Mouse (Mus musculus): ENCODE measurements at regions not wholly inside any gene's neighbourhood (a gene's known extent, or its start where the extent isn't known, plus 50 kb on each side); places are given as distances from the start of the nearest gene placed in this dataset.

- H3K27ac ChIP-seq (ENCODE audit: low read depth), result no peak overlapping the region
- no peak overlapping the region for H3K9ac ChIP-seq (replicated peaks; ENCODE audit: low read depth, low read length)
- ATAC-seq (ENCODE audit: insufficient read depth, low read depth) (no peak), DNase-seq (ENCODE audit: low spot score) (no peak)
- H3K4me1 ChIP-seq (ENCODE audit: control insufficient read depth, insufficient read depth), result no peaks in the 10 kb centered on the region
- no peaks in the 10 kb centered on the region for H3K36me3 ChIP-seq (replicated peaks; ENCODE audit: control insufficient read depth, insufficient read depth, low read length)
- H3K4me2 ChIP-seq (ENCODE audit: low read depth, low read length), result no peak overlapping the region
- no peak overlapping the region for H3K4me3 ChIP-seq (ENCODE audit: low read depth, low read length)
- 95% methylated on average over 7 of the region's 7 CpGs for WGBS
- TF ChIP-seq EP300 (IDR thresholded peaks at IDR 0.05; ENCODE audit: low read depth) (no peak), CTCF (IDR thresholded peaks at IDR 0.05; ENCODE audit: low read depth) (no peak)
- no peaks in the 10 kb centered on the region for H3K9me3 ChIP-seq (replicated peaks; ENCODE audit: control insufficient read depth, low read length)
- no peaks in the 10 kb centered on the region for H3K27me3 ChIP-seq (ENCODE audit: control insufficient read depth, insufficient read depth, low read length)
These were observed 292.6 kb upstream of the Stt3b start for GRCm38 (mm10) chr9:115602772-115603171.

- Histone ChIP-seq H3K4me3 (ENCODE audit: low read depth, low read length) (no peak overlapping the region), H3K9ac (replicated peaks; ENCODE audit: low read depth, low read length) (no peak overlapping the region), H3K4me1 (ENCODE audit: control insufficient read depth, insufficient read depth) (no peaks in the 10 kb centered on the region), H3K4me2 (ENCODE audit: low read depth, low read length) (no peak overlapping the region), H3K9me3 (replicated peaks; ENCODE audit: control insufficient read depth, low read length) (no peaks in the 10 kb centered on the region), H3K27ac (ENCODE audit: low read depth) (no peak overlapping the region), H3K36me3 (replicated peaks; ENCODE audit: control insufficient read depth, insufficient read depth, low read length) (no peaks in the 10 kb centered on the region), H3K27me3 (ENCODE audit: control insufficient read depth, insufficient read depth, low read length) (no peaks in the 10 kb centered on the region)
- DNase-seq (ENCODE audit: low spot score) (no peak), ATAC-seq (ENCODE audit: insufficient read depth, low read depth) (no peak)
- TF ChIP-seq CTCF (IDR thresholded peaks at IDR 0.05; ENCODE audit: low read depth), result no peak
- TF ChIP-seq EP300 (IDR thresholded peaks at IDR 0.05; ENCODE audit: low read depth), result no peak
- 84% methylated on average over 3 of the region's 3 CpGs for WGBS
These were observed 294.2 kb upstream of the Stt3b start for GRCm38 (mm10) chr9:115604450-115604849.

GRCm38 (mm10) chr9:115604968-115605682 is 294.9 kb upstream of the Stt3b start:
- Histone ChIP-seq H3K4me2 (ENCODE audit: low read depth, low read length) (no peak overlapping the region), H3K4me1 (ENCODE audit: control insufficient read depth, insufficient read depth) (no peaks in the 10 kb centered on the region), H3K9ac (replicated peaks; ENCODE audit: low read depth, low read length) (no peak overlapping the region), H3K27ac (ENCODE audit: low read depth) (no peak overlapping the region), H3K4me3 (ENCODE audit: low read depth, low read length) (no peak overlapping the region), H3K27me3 (ENCODE audit: control insufficient read depth, insufficient read depth, low read length) (no peaks in the 10 kb centered on the region), H3K36me3 (replicated peaks; ENCODE audit: control insufficient read depth, insufficient read depth, low read length) (no peaks in the 10 kb centered on the region), H3K9me3 (replicated peaks; ENCODE audit: control insufficient read depth, low read length) (no peaks in the 10 kb centered on the region)
- no peak for DNase-seq (ENCODE audit: low spot score)
- WGBS, result 70% methylated on average over 14 of the region's 14 CpGs
- TF ChIP-seq CTCF (IDR thresholded peaks at IDR 0.05; ENCODE audit: low read depth) (no peak), EP300 (IDR thresholded peaks at IDR 0.05; ENCODE audit: low read depth) (no peak)
- no peak for ATAC-seq (ENCODE audit: insufficient read depth, low read depth)

GRCm38 (mm10) chr9:115607961-115608360 is 297.7 kb upstream of the Stt3b start:
- Histone ChIP-seq H3K27me3 (ENCODE audit: control insufficient read depth, insufficient read depth, low read length) (no peaks in the 10 kb centered on the region), H3K4me2 (ENCODE audit: low read depth, low read length) (no peak overlapping the region), H3K36me3 (replicated peaks; ENCODE audit: control insufficient read depth, insufficient read depth, low read length) (no peaks in the 10 kb centered on the region), H3K27ac (ENCODE audit: low read depth) (no peak overlapping the region), H3K9me3 (replicated peaks; ENCODE audit: control insufficient read depth, low read length) (no peaks in the 10 kb centered on the region), H3K4me1 (ENCODE audit: control insufficient read depth, insufficient read depth) (no peaks in the 10 kb centered on the region), H3K4me3 (ENCODE audit: low read depth, low read length) (no peak overlapping the region), H3K9ac (replicated peaks; ENCODE audit: low read depth, low read length) (no peak overlapping the region)
- 41% methylated on average over 2 of the region's 2 CpGs for WGBS
- no peak for DNase-seq (ENCODE audit: low spot score)
- TF ChIP-seq EP300 (IDR thresholded peaks at IDR 0.05; ENCODE audit: low read depth), result no peak
- TF ChIP-seq CTCF (IDR thresholded peaks at IDR 0.05; ENCODE audit: low read depth), result no peak
- ATAC-seq (ENCODE audit: insufficient read depth, low read depth), result no peak

- DNase-seq (ENCODE audit: low spot score), result no peak
- no peak overlapping the region for H3K9ac ChIP-seq (replicated peaks; ENCODE audit: low read depth, low read length)
- H3K4me2 ChIP-seq (ENCODE audit: low read depth, low read length), result no peak overlapping the region
- TF ChIP-seq CTCF (IDR thresholded peaks at IDR 0.05; ENCODE audit: low read depth) (no peak), EP300 (IDR thresholded peaks at IDR 0.05; ENCODE audit: low read depth) (no peak)
- no peak; the same call in 1 of the 2 replicates for ATAC-seq (ENCODE audit: insufficient read depth, low read depth)
- H3K27me3 ChIP-seq (ENCODE audit: control insufficient read depth, insufficient read depth, low read length), result no peaks in the 10 kb centered on the region
- no peaks in the 10 kb centered on the region for H3K4me1 ChIP-seq (ENCODE audit: control insufficient read depth, insufficient read depth)
- H3K4me3 ChIP-seq (ENCODE audit: low read depth, low read length), result no peak overlapping the region
- no peaks in the 10 kb centered on the region for H3K9me3 ChIP-seq (replicated peaks; ENCODE audit: control insufficient read depth, low read length)
- H3K36me3 ChIP-seq (replicated peaks; ENCODE audit: control insufficient read depth, insufficient read depth, low read length), result no peaks in the 10 kb centered on the region
- H3K27ac ChIP-seq (ENCODE audit: low read depth), result no peak overlapping the region
- 79% methylated on average over 5 of the region's 5 CpGs for WGBS
These were observed 298.2 kb upstream of the Stt3b start for GRCm38 (mm10) chr9:115608377-115608776.

GRCm38 (mm10) chr9:115609904-115610303 is 299.4 kb upstream of the Gadl1 start:
- no peak overlapping the region for H3K4me2 ChIP-seq (ENCODE audit: low read depth, low read length)
- H3K27ac ChIP-seq (ENCODE audit: low read depth), result no peak overlapping the region
- WGBS, result 73% methylated on average over 5 of the region's 5 CpGs
- H3K9ac ChIP-seq (replicated peaks; ENCODE audit: low read depth, low read length), result no peak overlapping the region
- H3K4me1 ChIP-seq (ENCODE audit: control insufficient read depth, insufficient read depth), result no peaks in the 10 kb centered on the region
- no peak overlapping the region for H3K4me3 ChIP-seq (ENCODE audit: low read depth, low read length)
- H3K27me3 ChIP-seq (ENCODE audit: control insufficient read depth, insufficient read depth, low read length), result no peaks in the 10 kb centered on the region
- no peak for TF ChIP-seq CTCF (IDR thresholded peaks at IDR 0.05; ENCODE audit: low read depth)
- TF ChIP-seq EP300 (IDR thresholded peaks at IDR 0.05; ENCODE audit: low read depth), result no peak
- no peak for DNase-seq (ENCODE audit: low spot score)
- no peaks in the 10 kb centered on the region for H3K9me3 ChIP-seq (replicated peaks; ENCODE audit: control insufficient read depth, low read length)
- no peaks in the 10 kb centered on the region for H3K36me3 ChIP-seq (replicated peaks; ENCODE audit: control insufficient read depth, insufficient read depth, low read length)
- ATAC-seq (ENCODE audit: insufficient read depth, low read depth), result no peak
